Mouse (Mus musculus): ENCODE measurements around the gene Cyp27a1. TPM values are rescaled to one million over a fixed set of nuclear protein-coding genes. Genes with fewer than 3 reads are reported as not detected.

The Cyp27a1 gene
- polyA plus RNA-seq, 1 experiment, result 0.05 TPM

DNA sequence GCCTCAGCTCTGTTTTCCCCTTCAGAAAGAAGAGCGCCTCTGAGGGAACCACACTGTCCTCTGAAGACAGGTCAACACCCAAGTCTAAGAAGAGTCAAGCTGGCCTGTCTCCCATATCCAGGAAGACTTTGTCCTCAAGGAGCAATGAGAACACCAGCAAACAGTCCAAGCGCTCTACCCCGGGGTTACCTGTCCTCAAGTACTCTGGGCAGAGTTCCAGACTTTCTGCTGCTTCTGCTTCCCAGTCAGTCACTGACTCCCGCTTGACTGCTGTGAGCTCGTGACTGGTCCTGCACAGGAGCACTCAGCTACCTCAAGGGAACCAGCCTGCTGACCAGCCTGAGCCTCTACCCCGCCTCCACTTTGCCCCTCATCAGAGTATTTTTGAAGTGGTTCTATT is 16.0 kb upstream of the Cyp27a1 start:
- TF ChIP-seq TAL1 (IDR thresholded peaks at IDR 0.05; ENCODE audit: low read length) (no peak), GATA1 (IDR thresholded peaks at IDR 0.05; ENCODE audit: low read length) (no peak)
- H3K4me1 ChIP-seq (ENCODE audit: control insufficient read depth), result no peaks in the 10 kb centered on the region
- no peaks in the 10 kb centered on the region for H3K27me3 ChIP-seq (ENCODE audit: control insufficient read depth)
- H3K9me3 ChIP-seq (ENCODE audit: control insufficient read depth, low read length), result no peaks in the 10 kb centered on the region
- no peak overlapping the region for H3K4me3 ChIP-seq (replicated peaks)
- peaks cover 68% of the 10 kb centered on the region for H3K36me3 ChIP-seq (ENCODE audit: control insufficient read depth)

DNA sequence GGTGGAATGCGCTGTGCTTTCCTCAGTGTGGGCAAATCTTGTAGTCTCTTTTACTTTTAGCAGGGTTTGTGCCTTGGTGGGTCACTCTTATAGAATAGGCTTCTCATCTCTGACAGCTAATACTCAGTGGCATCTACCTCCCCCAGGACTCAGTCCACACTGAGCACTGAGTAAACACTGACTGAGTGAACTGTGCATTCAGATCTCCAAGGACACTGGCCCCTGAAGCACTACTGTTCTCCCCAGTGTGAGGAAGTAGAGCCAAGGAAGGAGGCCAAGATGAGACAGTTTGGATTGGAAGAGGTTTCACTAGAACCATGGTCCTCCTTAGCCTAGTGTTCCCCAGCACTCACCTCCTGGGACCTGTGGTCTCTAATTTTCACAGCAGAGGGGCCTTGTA is 15.0 kb upstream of the Cyp27a1 start:
- no peaks in the 10 kb centered on the region for H3K27me3 ChIP-seq (ENCODE audit: control insufficient read depth)
- no peak for TF ChIP-seq TAL1 (IDR thresholded peaks at IDR 0.05; ENCODE audit: low read length)
- no peak for TF ChIP-seq GATA1 (IDR thresholded peaks at IDR 0.05; ENCODE audit: low read length)
- H3K4me3 ChIP-seq (replicated peaks), result no peak overlapping the region
- H3K4me1 ChIP-seq (ENCODE audit: control insufficient read depth), result no peaks in the 10 kb centered on the region
- H3K36me3 ChIP-seq (ENCODE audit: control insufficient read depth), result peaks cover 67% of the 10 kb centered on the region
- H3K9me3 ChIP-seq (ENCODE audit: control insufficient read depth, low read length), result no peaks in the 10 kb centered on the region

DNA sequence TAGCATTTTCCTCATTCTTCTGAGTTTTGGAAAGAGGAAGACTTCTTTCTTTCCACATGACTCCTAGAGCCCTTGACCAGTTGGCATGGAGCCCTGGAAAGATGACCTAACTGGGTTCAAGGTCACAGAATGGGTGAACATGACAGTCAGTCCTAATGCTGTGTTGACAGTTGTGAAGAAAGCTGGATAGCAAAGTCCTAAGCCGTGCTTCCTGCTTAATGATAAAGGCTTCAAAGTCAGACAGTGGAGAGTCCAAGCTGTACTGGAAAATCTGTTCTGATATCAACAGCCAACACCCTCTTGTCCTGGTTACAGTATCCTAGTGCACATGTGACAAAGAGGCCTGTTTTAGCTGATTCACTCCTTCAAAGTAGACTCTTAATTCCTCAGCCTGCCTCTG is 14.6 kb upstream of the Cyp27a1 start:
- no peaks in the 10 kb centered on the region for H3K4me1 ChIP-seq (ENCODE audit: control insufficient read depth)
- H3K4me3 ChIP-seq (replicated peaks), result no peak overlapping the region
- H3K9me3 ChIP-seq (ENCODE audit: control insufficient read depth, low read length), result no peaks in the 10 kb centered on the region
- H3K36me3 ChIP-seq (ENCODE audit: control insufficient read depth), result peaks cover 64% of the 10 kb centered on the region
- TF ChIP-seq TAL1 (IDR thresholded peaks at IDR 0.05; ENCODE audit: low read length) (no peak), GATA1 (IDR thresholded peaks at IDR 0.05; ENCODE audit: low read length) (no peak)
- H3K27me3 ChIP-seq (ENCODE audit: control insufficient read depth), result no peaks in the 10 kb centered on the region

DNA sequence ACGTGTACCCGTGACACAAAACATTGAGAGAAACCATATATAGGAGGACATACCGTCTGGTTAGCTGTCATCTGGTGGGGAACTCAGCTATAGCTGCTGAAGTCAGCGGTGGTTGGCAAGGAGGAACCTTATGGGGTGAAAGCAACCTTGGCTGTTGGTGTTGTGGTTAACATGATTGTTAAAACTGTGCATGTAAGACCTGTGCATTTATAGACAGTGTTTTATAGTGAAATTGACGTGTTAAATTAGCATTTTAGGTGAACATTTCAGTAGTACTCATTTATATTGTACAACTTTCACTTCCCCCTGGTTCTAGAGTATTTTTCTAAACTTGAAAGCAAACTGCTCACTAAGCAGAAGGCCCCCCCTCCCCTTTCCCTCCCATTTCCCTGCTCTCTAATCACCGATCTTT is 11.2 kb upstream of the Cyp27a1 start:
- H3K4me3 ChIP-seq (replicated peaks), result no peak overlapping the region
- TF ChIP-seq GATA1 (IDR thresholded peaks at IDR 0.05; ENCODE audit: low read length) (no peak), TAL1 (IDR thresholded peaks at IDR 0.05; ENCODE audit: low read length) (no peak)
- peaks cover 37% of the 10 kb centered on the region for H3K36me3 ChIP-seq (ENCODE audit: control insufficient read depth)

DNA sequence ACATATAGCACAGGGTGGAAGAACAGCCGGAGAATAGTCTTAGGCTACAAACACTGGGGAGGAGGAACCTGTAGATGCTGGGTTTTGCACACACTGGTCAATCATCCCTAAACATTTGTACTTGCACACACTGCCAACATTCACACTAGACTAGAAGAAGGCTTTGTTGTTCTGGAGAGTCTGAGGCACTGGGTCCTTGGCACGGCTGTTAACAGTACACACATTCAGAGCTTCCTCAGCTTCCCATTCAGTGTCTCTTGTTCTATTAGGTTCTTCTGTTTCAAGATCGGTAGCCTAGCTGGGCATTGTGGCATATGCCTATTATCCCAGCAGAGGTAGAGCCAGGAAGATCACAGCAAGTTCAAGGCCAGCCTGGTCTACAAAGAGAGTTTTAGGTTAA is 9.2 kb upstream of the Cyp27a1 start:
- Histone ChIP-seq H3K9me3 (ENCODE audit: control insufficient read depth, low read length) (no peaks in the 10 kb centered on the region), H3K36me3 (ENCODE audit: control insufficient read depth) (peaks cover 18% of the 10 kb centered on the region), H3K4me3 (replicated peaks) (no peak overlapping the region), H3K4me1 (ENCODE audit: control insufficient read depth) (no peaks in the 10 kb centered on the region), H3K27me3 (ENCODE audit: control insufficient read depth) (peaks cover 3% of the 10 kb centered on the region)
- TF ChIP-seq GATA1 (IDR thresholded peaks at IDR 0.05; ENCODE audit: low read length), result no peak
- no peak for TF ChIP-seq TAL1 (IDR thresholded peaks at IDR 0.05; ENCODE audit: low read length)

More for the DNA sequence above, 11.2 kb upstream of the Cyp27a1 start:
- H3K27me3 ChIP-seq (ENCODE audit: control insufficient read depth), result no peaks in the 10 kb centered on the region
- no peaks in the 10 kb centered on the region for H3K9me3 ChIP-seq (ENCODE audit: control insufficient read depth, low read length)
- H3K4me1 ChIP-seq (ENCODE audit: control insufficient read depth), result no peaks in the 10 kb centered on the region

DNA sequence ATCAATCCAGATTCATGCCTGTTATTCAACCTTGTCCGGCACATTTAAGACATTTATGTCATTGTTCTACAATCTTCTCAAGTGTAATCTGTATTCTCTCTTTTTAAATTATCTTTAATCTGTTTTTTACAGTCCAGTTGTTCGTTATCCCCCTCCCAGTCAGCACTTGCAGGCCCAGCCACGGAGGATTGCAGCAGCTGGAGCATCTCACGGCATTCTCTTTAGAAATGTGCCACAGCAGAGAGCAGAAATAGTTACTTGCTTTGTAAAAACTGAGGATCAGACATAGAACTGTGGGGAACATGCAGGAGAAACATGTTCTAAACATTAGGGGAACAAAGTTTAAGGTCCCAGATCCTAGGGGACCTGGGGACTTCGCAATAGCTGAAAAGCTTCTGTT is 8.4 kb upstream of the Cyp27a1 start:
- TF ChIP-seq GATA1 (IDR thresholded peaks at IDR 0.05; ENCODE audit: low read length), result no peak
- TF ChIP-seq TAL1 (IDR thresholded peaks at IDR 0.05; ENCODE audit: low read length), result no peak
- Histone ChIP-seq H3K4me3 (replicated peaks) (no peak overlapping the region), H3K27me3 (ENCODE audit: control insufficient read depth) (peaks cover 3% of the 10 kb centered on the region), H3K9me3 (ENCODE audit: control insufficient read depth, low read length) (no peaks in the 10 kb centered on the region), H3K4me1 (ENCODE audit: control insufficient read depth) (no peaks in the 10 kb centered on the region), H3K36me3 (ENCODE audit: control insufficient read depth) (peaks cover 13% of the 10 kb centered on the region)

DNA sequence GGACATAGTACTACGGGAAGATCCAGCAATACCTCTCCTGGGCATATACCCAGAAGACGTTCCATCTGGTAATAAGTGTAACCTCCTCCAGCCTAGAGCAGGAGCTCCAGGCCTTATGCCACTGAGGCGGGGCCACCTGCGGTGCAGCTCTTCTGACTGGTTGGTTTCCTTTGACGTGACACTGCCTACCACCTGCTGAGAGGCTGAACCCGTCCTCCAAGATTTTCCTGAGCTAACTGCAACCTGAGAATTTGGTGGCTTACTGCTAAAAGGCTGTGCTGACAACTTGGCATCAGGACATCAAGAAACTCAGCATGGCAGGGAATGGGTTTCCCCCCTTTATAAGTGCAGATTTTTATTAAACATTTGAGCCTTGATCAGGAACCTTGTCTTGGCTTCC is 3.8 kb upstream of the Cyp27a1 start:
- Histone ChIP-seq H3K4me1 (ENCODE audit: control insufficient read depth) (peaks cover 5% of the 10 kb centered on the region), H3K36me3 (ENCODE audit: control insufficient read depth) (no peaks in the 10 kb centered on the region), H3K4me3 (replicated peaks) (no peak overlapping the region), H3K27me3 (ENCODE audit: control insufficient read depth) (peaks cover 25% of the 10 kb centered on the region), H3K9me3 (ENCODE audit: control insufficient read depth, low read length) (no peaks in the 10 kb centered on the region)
- TF ChIP-seq GATA1 (IDR thresholded peaks at IDR 0.05; ENCODE audit: low read length) (no peak), TAL1 (IDR thresholded peaks at IDR 0.05; ENCODE audit: low read length) (no peak)

DNA sequence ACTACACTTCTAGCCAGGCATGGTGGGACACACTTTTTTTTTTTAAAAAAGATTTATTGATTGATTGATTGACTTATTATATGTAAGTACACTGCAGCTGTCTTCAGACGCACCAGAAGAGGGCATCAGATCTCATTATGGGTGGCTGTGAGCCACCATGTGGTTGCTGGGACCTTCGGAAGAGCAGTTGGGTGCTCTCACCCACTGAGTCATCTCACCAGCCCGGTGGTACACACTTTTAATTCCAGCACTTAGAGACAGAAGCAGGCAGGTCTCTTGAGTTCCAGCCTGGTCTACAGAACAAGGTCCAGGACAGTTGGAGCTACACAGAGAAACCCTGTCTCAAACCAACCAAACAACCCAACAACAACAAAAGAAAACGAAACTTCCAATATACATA is 1.3 kb upstream of the Cyp27a1 start:
- peaks cover 30% of the 10 kb centered on the region for H3K27me3 ChIP-seq (ENCODE audit: control insufficient read depth)
- H3K36me3 ChIP-seq (ENCODE audit: control insufficient read depth), result no peaks in the 10 kb centered on the region
- H3K4me1 ChIP-seq (ENCODE audit: control insufficient read depth), result peaks cover 5% of the 10 kb centered on the region
- no peaks in the 10 kb centered on the region for H3K9me3 ChIP-seq (ENCODE audit: control insufficient read depth, low read length)
- no peak overlapping the region for H3K4me3 ChIP-seq (replicated peaks)
- no peak for TF ChIP-seq TAL1 (IDR thresholded peaks at IDR 0.05; ENCODE audit: low read length)
- TF ChIP-seq GATA1 (IDR thresholded peaks at IDR 0.05; ENCODE audit: low read length), result no peak

DNA sequence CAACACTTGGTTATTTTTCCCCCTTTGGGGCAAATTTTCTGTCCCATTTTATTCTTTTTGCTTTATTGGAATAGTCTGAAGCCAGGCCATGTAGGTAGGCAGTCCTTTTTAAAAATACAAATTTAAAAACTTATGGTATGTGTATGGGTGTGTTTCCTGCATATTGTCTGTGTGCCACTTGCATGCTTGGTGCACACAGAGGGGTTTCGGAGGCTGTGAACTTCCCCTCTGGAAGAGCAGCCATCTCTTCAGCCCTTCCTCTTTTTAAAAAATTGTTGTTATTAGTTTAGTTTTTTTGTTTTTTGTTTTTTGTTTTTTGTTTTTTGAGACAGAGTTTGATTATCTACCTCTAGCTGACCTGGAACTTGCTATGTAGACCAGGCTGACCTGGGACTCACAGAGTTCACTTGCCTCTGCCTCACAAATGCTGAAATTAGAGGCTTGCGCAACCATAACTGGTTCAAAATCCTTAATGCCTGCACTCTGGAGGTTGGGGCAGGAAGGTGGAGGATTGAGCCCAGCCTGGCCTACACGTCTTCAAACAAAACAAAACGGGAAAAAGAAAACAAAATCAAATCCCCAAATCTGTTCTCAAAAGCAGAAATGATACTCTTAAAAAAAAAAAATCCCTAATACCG is 794 bp upstream of the Cyp27a1 start:
- H3K36me3 ChIP-seq (ENCODE audit: control insufficient read depth), result no peaks in the 10 kb centered on the region
- TF ChIP-seq GATA1 (IDR thresholded peaks at IDR 0.05; ENCODE audit: low read length) (no peak), TAL1 (IDR thresholded peaks at IDR 0.05; ENCODE audit: low read length) (no peak)
- H3K9me3 ChIP-seq (ENCODE audit: control insufficient read depth, low read length), result no peaks in the 10 kb centered on the region
- H3K4me1 ChIP-seq (ENCODE audit: control insufficient read depth), result peaks cover 5% of the 10 kb centered on the region
- H3K27me3 ChIP-seq (ENCODE audit: control insufficient read depth), result peaks cover 30% of the 10 kb centered on the region
- no peak overlapping the region for H3K4me3 ChIP-seq (replicated peaks)
